Mouse (Mus musculus) liver, postnatal 0 days (tissue): ENCODE data around the gene Adcy5. TPM values are rescaled to one million over a fixed set of nuclear protein-coding genes. Genes with fewer than 3 reads are reported as not detected.

Source experiments
- ATAC-seq: fragments of 200-750 bp; cut with Nextera tagmentation; 2 replicates; pipeline ENCODE4 v1.8.0; 2017; ENCODE audit warnings: mild to moderate bottlenecking, moderate library complexity
- DNase-seq: peaks from one replicate; pipeline ENCODE4 v3.0.0-alpha.2; 2016
- H3K27ac ChIP-seq: fragments of 300-500 bp; sonication (generic); 2 replicates; pipeline ENCODE4 v1.5.1; 2014; ENCODE audit warnings: antibody characterized with exemption, moderate library complexity, mild to moderate bottlenecking, low read depth
- H3K27me3 ChIP-seq: fragments of 300-500 bp; sonication (generic); 2 replicates; pipeline ENCODE4 v1.6.1; 2014; ENCODE audit warnings: low read length, control low read depth, mixed read lengths; ENCODE audit not compliant: insufficient read depth
- H3K36me3 ChIP-seq: fragments of 300-500 bp; sonication (generic); replicated peaks from 2 replicates; pipeline ENCODE4 v1.6.1; 2014; ENCODE audit warnings: mild to moderate bottlenecking, control low read depth, low read length, moderate library complexity, mixed read lengths; ENCODE audit not compliant: insufficient read depth
- H3K4me1 ChIP-seq: fragments of 300-500 bp; sonication (generic); 2 replicates; pipeline ENCODE4 v1.6.1; 2014; ENCODE audit warnings: antibody characterized with exemption, mild to moderate bottlenecking, control low read depth; ENCODE audit not compliant: insufficient read depth
- H3K4me2 ChIP-seq: fragments of 300-500 bp; sonication (generic); 2 replicates; pipeline ENCODE4 v1.6.1; 2014; ENCODE audit warnings: low read depth, mild to moderate bottlenecking, low read length, moderate library complexity, mixed read lengths
- H3K4me3 ChIP-seq: fragments of 300-500 bp; sonication (generic); 2 replicates; pipeline ENCODE4 v1.5.1; 2014; ENCODE audit warnings: low read depth, low read length
- H3K9ac ChIP-seq: fragments of 300-500 bp; sonication (generic); replicated peaks from 2 replicates; pipeline ENCODE4 v1.6.1; 2014; ENCODE audit warnings: mild to moderate bottlenecking, moderate library complexity
- H3K9me3 ChIP-seq: fragments of 300-500 bp; sonication (generic); 2 replicates; pipeline ENCODE4 v1.6.1; 2016; ENCODE audit warnings: mild to moderate bottlenecking, control low read depth, low read length, mixed read lengths
- CTCF ChIP-seq: sonication (generic); IDR thresholded peaks from 2 replicates; pipeline ENCODE4 v1.5.1; 2016; ENCODE audit warnings: antibody characterized with exemption, low read depth
- EP300 ChIP-seq: IDR thresholded peaks from 2 replicates; pipeline ENCODE4 v1.6.1; 2016; ENCODE audit warnings: antibody characterized with exemption, low read depth, mild to moderate bottlenecking
- WGBS: fragments of 180-500 bp; shearing (Covaris S2); extraction: QIAGEN DNeasy Blood & Tissue Kit; methylation state at CpG from one replicate; pipeline ENCODE4 v1.1.7; 2014; ENCODE audit not compliant: insufficient replicate concordance; 5-methylcytosine and 5-hydroxymethylcytosine counted together
- polyA plus RNA-seq: library from polyadenylated mRNA; unstranded; fragments of >200 nt; fragmentation: Nextera tagmentation; extraction: Ambion mirVana; gene quantifications from 2 replicates; pipeline ENCODE4 v1.2.1, GENCODE M21; 2015

The Adcy5 gene
- polyA plus RNA-seq, 1 experiment from 2014 or later: 0.39 TPM

GRCm38 (mm10) chr16:35113496-35113895, 41.2 kb upstream of the Adcy5 start:
- Histone ChIP-seq H3K27me3 (no peaks in the 10 kb centered on the region), H3K9me3 (no peaks in the 10 kb centered on the region), H3K27ac (no peak overlapping the region), H3K4me3 (no peak overlapping the region), H3K4me1 (no peaks in the 10 kb centered on the region), H3K36me3 (no peaks in the 10 kb centered on the region), H3K4me2 (no peak overlapping the region), H3K9ac (no peak overlapping the region)
- TF ChIP-seq CTCF (no peak), EP300 (no peak)
- ATAC-seq (no peak), DNase-seq (no peak)
- WGBS: 88% methylated on average over 5 of the region's 5 CpGs

GRCm38 (mm10) chr16:35116328-35116956, 38.2 kb upstream of the Adcy5 start:
- ATAC-seq: no peak
- Histone ChIP-seq H3K9me3 (no peaks in the 10 kb centered on the region), H3K36me3 (no peaks in the 10 kb centered on the region), H3K4me1 (no peaks in the 10 kb centered on the region), H3K4me3 (no peak overlapping the region), H3K9ac (no peak overlapping the region), H3K27me3 (no peaks in the 10 kb centered on the region), H3K27ac (no peak overlapping the region), H3K4me2 (no peak overlapping the region)
- WGBS: 84% methylated on average over 7 of the region's 7 CpGs
- DNase-seq: no peak
- TF ChIP-seq EP300 (no peak), CTCF (no peak)

GRCm38 (mm10) chr16:35117436-35117835, 37.2 kb upstream of the Adcy5 start:
- Histone ChIP-seq H3K9ac (no peak overlapping the region), H3K27me3 (no peaks in the 10 kb centered on the region), H3K4me3 (no peak overlapping the region), H3K36me3 (no peaks in the 10 kb centered on the region), H3K4me2 (no peak overlapping the region), H3K9me3 (no peaks in the 10 kb centered on the region), H3K4me1 (no peaks in the 10 kb centered on the region), H3K27ac (no peak overlapping the region)
- TF ChIP-seq CTCF (no peak), EP300 (no peak)
- ATAC-seq (no peak), DNase-seq (no peak)
- 75% methylated on average over 7 of the region's 7 CpGs for WGBS

GRCm38 (mm10) chr16:35120603-35121002, 34.1 kb upstream of the Adcy5 start:
- no peak overlapping the region for H3K4me2 ChIP-seq
- DNase-seq: no peak
- no peak overlapping the region for H3K9ac ChIP-seq
- H3K27ac ChIP-seq: no peak overlapping the region
- no peaks in the 10 kb centered on the region for H3K9me3 ChIP-seq
- no peaks in the 10 kb centered on the region for H3K36me3 ChIP-seq
- no peak overlapping the region for H3K4me3 ChIP-seq
- no peak for TF ChIP-seq EP300
- no peak for TF ChIP-seq CTCF
- 60% methylated on average over 4 of the region's 4 CpGs for WGBS
- no peaks in the 10 kb centered on the region for H3K27me3 ChIP-seq
- ATAC-seq: no peak
- H3K4me1 ChIP-seq: no peaks in the 10 kb centered on the region

GRCm38 (mm10) chr16:35127270-35127669, 27.4 kb upstream of the Adcy5 start:
- Histone ChIP-seq H3K9me3 (no peaks in the 10 kb centered on the region), H3K4me3 (no peak overlapping the region), H3K4me1 (no peaks in the 10 kb centered on the region), H3K4me2 (no peak overlapping the region), H3K36me3 (no peaks in the 10 kb centered on the region), H3K9ac (no peak overlapping the region), H3K27me3 (no peaks in the 10 kb centered on the region), H3K27ac (no peak overlapping the region)
- no peak for ATAC-seq
- TF ChIP-seq CTCF: no peak
- no peak for TF ChIP-seq EP300
- no peak for DNase-seq
- 75% methylated on average over 5 of the region's 5 CpGs for WGBS

- DNase-seq (no peak), ATAC-seq (no peak)
- Histone ChIP-seq H3K4me2 (no peak overlapping the region), H3K27ac (no peak overlapping the region), H3K4me3 (no peak overlapping the region), H3K36me3 (no peaks in the 10 kb centered on the region), H3K9me3 (no peaks in the 10 kb centered on the region), H3K27me3 (no peaks in the 10 kb centered on the region), H3K9ac (no peak overlapping the region), H3K4me1 (no peaks in the 10 kb centered on the region)
- TF ChIP-seq EP300: no peak
- no peak for TF ChIP-seq CTCF
- WGBS: 42% methylated on average over 3 of the region's 3 CpGs
Observed at GRCm38 (mm10) chr16:35130172-35130571, 24.5 kb upstream of the Adcy5 start.

GRCm38 (mm10) chr16:35139416-35139815, 15.3 kb upstream of the Adcy5 start:
- ATAC-seq (no peak), DNase-seq (no peak)
- H3K4me2 ChIP-seq: peak overlapping the region; percentile 22
- H3K36me3 ChIP-seq: no peaks in the 10 kb centered on the region
- no peaks in the 10 kb centered on the region for H3K9me3 ChIP-seq
- no peaks in the 10 kb centered on the region for H3K27me3 ChIP-seq
- no peak overlapping the region for H3K9ac ChIP-seq
- H3K27ac ChIP-seq: no peak overlapping the region
- TF ChIP-seq CTCF (no peak), EP300 (no peak)
- 72% methylated on average over 6 of the region's 6 CpGs for WGBS
- H3K4me1 ChIP-seq: no peaks in the 10 kb centered on the region
- H3K4me3 ChIP-seq: no peak overlapping the region
